Mouse (Mus musculus): ENCODE data around the gene Crygd.
"Not testable (repeated sequence)": the region's sequence is repeated elsewhere in the genome, so short reads cannot be mapped to it uniquely, and the experiment has no call there.

Gene Crygd

GRCm38 (mm10) chr1:65063352-65063751 is at the start of gene Crygd:
Gene Crygd, minus strand, starts transcription at chr1:65063452.
- in situ Hi-C loops (cut with MseI, MboI) = no loop called here

GRCm38 (mm10) chr1:65112807-65113196 is 49.5 kb upstream of the Crygd start:
- in situ Hi-C loops (cut with MseI, MboI) = loop anchor here in 1 of 2 experiments (5.0 kb wide), 1 partner anchor 64 kb away; no protein-coding TSS in a partner anchor

- in situ Hi-C loops (cut with MseI, MboI) = loop anchor here in 1 of 2 experiments (5.0 kb wide), 1 partner anchor 65 kb away; no protein-coding TSS in a partner anchor
Measured at GRCm38 (mm10) chr1:65112031-65112806, 49.0 kb upstream of the Crygd start.

- in situ Hi-C loops (cut with MseI, MboI) = loop anchor here in 1 of 2 experiments (5.0 kb wide), 1 partner anchor 67 kb away; no protein-coding TSS in a partner anchor
Measured at GRCm38 (mm10) chr1:65109756-65110435, 46.6 kb upstream of the Crygd start.

- in situ Hi-C loops (cut with MseI, MboI) = no loop called here
Measured at GRCm38 (mm10) chr1:65109196-65109595, 45.9 kb upstream of the Crygd start.

GRCm38 (mm10) chr1:65107654-65108279 is 44.5 kb upstream of the Crygd start:
- in situ Hi-C loops (cut with MseI, MboI) = no loop called here

- in situ Hi-C loops (cut with MseI, MboI) = no loop called here
Measured at GRCm38 (mm10) chr1:65103273-65103672, 40.0 kb upstream of the Crygd start, which contains the start of gene Cryga. Gene Cryga, minus strand, starts transcription at chr1:65103373.

- in situ Hi-C loops (cut with MseI, MboI) = no loop called here
Measured at GRCm38 (mm10) chr1:65096953-65097352, 33.7 kb upstream of the Crygd start.

GRCm38 (mm10) chr1:65091566-65091965 is 28.3 kb upstream of the Crygd start:
- in situ Hi-C loops (cut with MseI, MboI) = no loop called here

GRCm38 (mm10) chr1:65090370-65090769 is 27.1 kb upstream of the Crygd start:
- in situ Hi-C loops (cut with MseI, MboI) = no loop called here

GRCm38 (mm10) chr1:65088567-65089356 is 25.5 kb upstream of the Crygd start:
- in situ Hi-C loops (cut with MseI, MboI) = no loop called here

- in situ Hi-C loops (cut with MseI, MboI) = no loop called here
Measured at GRCm38 (mm10) chr1:65082188-65082587, 18.9 kb upstream of the Crygd start, which contains the start of gene Crygb. Gene Crygb, minus strand, starts transcription at chr1:65082288.

- in situ Hi-C loops (cut with MseI, MboI) = no loop called here
Measured at GRCm38 (mm10) chr1:65075607-65076006, 12.4 kb upstream of the Crygd start.

- in situ Hi-C loops (cut with MseI, MboI) = no loop called here
Measured at GRCm38 (mm10) chr1:65073589-65073988, 10.3 kb upstream of the Crygd start, which contains the start of gene Crygc. Gene Crygc, minus strand, starts transcription at chr1:65073689.

GRCm38 (mm10) chr1:65067842-65068241 is 4.6 kb upstream of the Crygd start:
- in situ Hi-C loops (cut with MseI, MboI) = no loop called here

- in situ Hi-C loops (cut with MseI, MboI) = no loop called here
Measured at GRCm38 (mm10) chr1:65064201-65064600, 949 bp upstream of the Crygd start.

GRCm38 (mm10) chr1:65052140-65052539 is 11.1 kb downstream of the Crygd start:
- in situ Hi-C loops (cut with MseI, MboI) = no loop called here

- in situ Hi-C loops (cut with MseI, MboI) = no loop called here
Measured at GRCm38 (mm10) chr1:65051696-65052095, 11.6 kb downstream of the Crygd start.

- in situ Hi-C loops (cut with MseI, MboI) = not testable (repeated sequence)
Measured at GRCm38 (mm10) chr1:65050952-65051351, 12.3 kb downstream of the Crygd start, which contains the start of gene Cryge. Gene Cryge, minus strand, starts transcription at chr1:65051149.

GRCm38 (mm10) chr1:65048781-65049180 is 14.5 kb downstream of the Crygd start:
- in situ Hi-C loops (cut with MseI, MboI) = loop anchor here (10.0 kb wide), 1 partner anchor 126 kb away; no protein-coding TSS in a partner anchor
